Mouse (Mus musculus) layer of hippocampus, postnatal 36 days (tissue): ENCODE results near the gene Aurkaip1. TPM values are rescaled to one million over a fixed set of nuclear protein-coding genes. Genes with fewer than 3 reads are reported as not detected.

Experiments
- DNase-seq, 2 experiments: peaks; one replicate each; pipeline ENCODE4 v3.0.0; 2022
- total RNA-seq, 2 experiments: library from RNA; stranded (reverse); gene quantifications; 2 replicates each; pipeline ENCODE4 v1.2.3; 2021

The Aurkaip1 gene
- total RNA-seq, 2 experiments from 2014 or later: 88.4 to 98.2 TPM

- DNase-seq: no peak
Observed at GRCm38 (mm10) chr4:155829866-155830265, 1.2 kb upstream of the Aurkaip1 start.

GRCm38 (mm10) chr4:155830596-155830995 lies 476 bp upstream of the Aurkaip1 start:
- no peak for DNase-seq

GRCm38 (mm10) chr4:155831831-155832230 lies 759 bp downstream of the Aurkaip1 start:
- no peak for DNase-seq

GRCm38 (mm10) chr4:155832321-155832720 lies 1.2 kb downstream of the Aurkaip1 start:
- no peak for DNase-seq

- DNase-seq: no peak
Observed at GRCm38 (mm10) chr4:155833234-155833633, 2.2 kb downstream of the Aurkaip1 start.

GRCm38 (mm10) chr4:155833836-155834235 lies 2.8 kb downstream of the Aurkaip1 start:
- DNase-seq: peak; percentile 67 to 69

- no peak for DNase-seq
Observed at GRCm38 (mm10) chr4:155837404-155838010, 6.4 kb downstream of the Aurkaip1 start.

GRCm38 (mm10) chr4:155838187-155839153 lies 7.4 kb downstream of the Aurkaip1 start:
- DNase-seq: no peak

GRCm38 (mm10) chr4:155839483-155839910 lies 8.4 kb downstream of the Aurkaip1 start, which contains the start of gene Mxra8:
Gene Mxra8, plus strand, starts transcription at chr4:155839680.
- no peak for DNase-seq

GRCm38 (mm10) chr4:155840076-155841002 lies 9.3 kb downstream of the Aurkaip1 start:
- DNase-seq: no peak

GRCm38 (mm10) chr4:155841003-155841454 lies 10.0 kb downstream of the Aurkaip1 start:
- DNase-seq: no peak

GRCm38 (mm10) chr4:155841651-155842270 lies 10.7 kb downstream of the Aurkaip1 start:
- no peak for DNase-seq

GRCm38 (mm10) chr4:155843231-155843630 lies 12.2 kb downstream of the Aurkaip1 start:
- DNase-seq: no peak

- DNase-seq: peak; percentile 96 to 97
Observed at GRCm38 (mm10) chr4:155846871-155847578, 16.0 kb downstream of the Aurkaip1 start, which contains the start of gene Dvl1. Gene Dvl1, plus strand, starts transcription at chr4:155847402.

- peak in 1 of 2 experiments; percentile 35 for DNase-seq
Observed at GRCm38 (mm10) chr4:155847591-155848352, 16.7 kb downstream of the Aurkaip1 start.

GRCm38 (mm10) chr4:155848434-155849095 lies 17.5 kb downstream of the Aurkaip1 start:
- no peak for DNase-seq

- DNase-seq: no peak
Observed at GRCm38 (mm10) chr4:155849391-155849790, 18.3 kb downstream of the Aurkaip1 start.

GRCm38 (mm10) chr4:155849792-155850451 lies 18.9 kb downstream of the Aurkaip1 start:
- no peak for DNase-seq

GRCm38 (mm10) chr4:155851368-155851767 lies 20.3 kb downstream of the Aurkaip1 start:
- no peak for DNase-seq
